Comparison of ENCODE assay signal across 8 mouse cellular contexts in genomic region chr6:49142428-49142827, GRCm38 (mm10).
A peak's percentile ranks its signal among the peaks of the same experiment; 100 is the strongest.
DNase-seq lines count a peak whose midpoint lies in the region; ATAC-seq and TF ChIP-seq lines count a peak whose summit lies in the region.
"Had no signal": no experiment of that assay in that cellular context is flagged by ENCODE, and none has a peak within 500 bp of the region (broad histone marks: within the 10 kb centered on the region; RNA-seq: fewer than 3 reads in every experiment).

No protein-coding gene starts in this region.

- TF ChIP-seq CTCF in left cerebral cortex, adult 2 months (IDR thresholded peaks at IDR 0.05), result peak; percentile 39
- peak; percentile 54 for TF ChIP-seq CTCF in liver, embryonic 14.5 days (IDR thresholded peaks at IDR 0.05; ENCODE audit: low read depth)

- peaks cover 18 to 20% of the 10 kb centered on the region in 2 experiments for H3K4me1 ChIP-seq in liver, embryonic 14.5 days (replicated peaks; ENCODE audit: control insufficient read depth in 2 of 2, insufficient read depth in 2 of 2, low read length in 1 of 2)
- H3K4me1 ChIP-seq in hindbrain, embryonic 11.5 days (replicated peaks; ENCODE audit: control insufficient read depth, insufficient read depth, low read length), result no peaks in the 10 kb centered on the region

- 81% methylated on average over 9 of the region's 9 CpGs for WGBS in liver, embryonic 14.5 days (ENCODE audit: insufficient replicate concordance)
- 91% methylated on average over 9 of the region's 9 CpGs for WGBS in hindbrain, embryonic 11.5 days

- intact Hi-C loops in left cerebral cortex, adult 2 months (cut with DNase I), result loop anchor here (1.0 kb wide), 1 partner anchor 85 kb away; no protein-coding TSS in a partner anchor
- intact Hi-C loops in left cerebral cortex, postnatal 36 days (cut with DNase I), result no loop called here

- no peak for DNase-seq in left cerebral cortex, adult 2 months (ENCODE audit: extremely low spot score in 1 of 2, low spot score in 2 of 2)
- DNase-seq in left cerebral cortex, postnatal 36 days (ENCODE audit: low spot score in 2 of 2), result no peak
- peak; percentile 28 for DNase-seq in NIH3T3 (ENCODE audit: low read depth)
- DNase-seq in adrenal gland, postnatal 25 days, result peak; percentile 26
- no peak for DNase-seq in liver, embryonic 14.5 days (ENCODE audit: low read depth in 3 of 3, low spot score in 3 of 3)
- DNase-seq in left cerebral cortex, adult 8-10 months (ENCODE audit: low spot score in 2 of 2), result no peak
- DNase-seq in hindbrain, embryonic 11.5 days (ENCODE audit: low spot score), result no peak

- no peak for TF ChIP-seq EP300 in liver, embryonic 14.5 days (IDR thresholded peaks at IDR 0.05; ENCODE audit: low read depth)

- no peaks in the 10 kb centered on the region for H3K9me3 ChIP-seq in liver, embryonic 14.5 days (ENCODE audit: control insufficient read depth, low read length)
- no peaks in the 10 kb centered on the region for H3K9me3 ChIP-seq in hindbrain, embryonic 11.5 days (ENCODE audit: control insufficient read depth, low read length)
- H3K9me3 ChIP-seq: embryonic facial prominence, embryonic 13.5 days had no signal

- H3K27ac ChIP-seq in left cerebral cortex, adult 2 months, result no peak overlapping the region
- H3K27ac ChIP-seq in liver, embryonic 14.5 days, result no peak overlapping the region
- no peak overlapping the region for H3K27ac ChIP-seq in hindbrain, embryonic 11.5 days (ENCODE audit: low read depth, low read length)

- no peak overlapping the region for H3K4me2 ChIP-seq in liver, embryonic 14.5 days (ENCODE audit: low read depth)
- no peak overlapping the region for H3K4me2 ChIP-seq in hindbrain, embryonic 11.5 days (replicated peaks; ENCODE audit: low read depth, low read length)
- H3K4me2 ChIP-seq: embryonic facial prominence, embryonic 13.5 days had no signal

- no peaks in the 10 kb centered on the region for H3K36me3 ChIP-seq in liver, embryonic 14.5 days (replicated peaks; ENCODE audit: control insufficient read depth, insufficient read depth, low read depth)
- no peaks in the 10 kb centered on the region for H3K36me3 ChIP-seq in hindbrain, embryonic 11.5 days (ENCODE audit: control insufficient read depth, insufficient read depth, low read length)

- H3K9ac ChIP-seq in liver, embryonic 14.5 days (replicated peaks), result no peak overlapping the region
- H3K9ac ChIP-seq in hindbrain, embryonic 11.5 days (ENCODE audit: low read depth, low read length), result no peak overlapping the region
- H3K9ac ChIP-seq: embryonic facial prominence, embryonic 13.5 days had no signal

- no peaks in the 10 kb centered on the region for H3K27me3 ChIP-seq in liver, embryonic 14.5 days (ENCODE audit: control insufficient read depth, insufficient read depth, low read length)
- H3K27me3 ChIP-seq in hindbrain, embryonic 11.5 days (ENCODE audit: control insufficient read depth, insufficient read depth, low read length), result no peaks in the 10 kb centered on the region
- H3K27me3 ChIP-seq: embryonic facial prominence, embryonic 13.5 days had no signal

- no peak for ATAC-seq in liver, embryonic 14.5 days (ENCODE audit: insufficient read depth)
- no peak for ATAC-seq in hindbrain, embryonic 11.5 days (ENCODE audit: low FRiP score)

- H3K4me3 ChIP-seq in left cerebral cortex, adult 2 months, result no peak overlapping the region
- no peak overlapping the region for H3K4me3 ChIP-seq in liver, embryonic 14.5 days (ENCODE audit: insufficient read depth in 1 of 2, low read depth in 2 of 2, low read length in 2 of 2)
- H3K4me3 ChIP-seq in hindbrain, embryonic 11.5 days (ENCODE audit: low read depth, low read length), result no peak overlapping the region
- H3K4me3 ChIP-seq: embryonic facial prominence, embryonic 13.5 days had no signal

Comparison
In these comparisons a context has a peak if more than half of its experiments do, and no peak if none do; other contexts are left out.
1. DNase-seq: peak in NIH3T3 (single experiment) and adrenal gland, postnatal 25 days (single experiment); none in left cerebral cortex, adult 2 months (0 of 2), left cerebral cortex, postnatal 36 days (0 of 2), liver, embryonic 14.5 days (0 of 3), left cerebral cortex, adult 8-10 months (0 of 2) and hindbrain, embryonic 11.5 days (single experiment).